Mouse (Mus musculus) retina, postnatal 1 day (tissue): ENCODE data around the gene Sox6.
"Not testable (repeated sequence)": the region's sequence is repeated elsewhere in the genome, so short reads cannot be mapped to it uniquely, and the experiment has no call there.

Experiments used
- DNase-seq: peaks from one replicate; pipeline ENCODE4 v3.0.0-alpha.2; 2012

Gene Sox6

DNA sequence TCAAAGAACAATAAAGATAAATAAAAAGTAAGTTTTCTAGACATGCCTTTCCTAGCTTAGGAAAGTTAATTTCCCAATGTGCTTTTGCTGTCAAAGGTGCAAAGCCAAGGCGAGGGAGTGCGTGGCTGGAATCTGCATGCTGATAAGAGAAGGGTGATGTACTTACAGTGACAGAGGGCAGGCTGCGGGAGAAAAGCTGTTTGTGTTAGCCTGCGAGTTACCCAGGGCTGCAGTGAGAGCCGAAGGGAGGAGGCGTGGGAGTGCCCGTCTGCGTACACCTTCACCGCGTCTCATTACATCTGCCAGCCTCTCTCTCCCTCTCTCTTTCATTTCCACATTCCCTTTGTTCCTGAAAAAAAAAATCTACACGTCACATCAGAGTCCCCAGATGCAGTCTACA, at the start of gene Sox6:
TSS of gene Sox6 (minus strand) at position 286 of the 400 bp plus-strand sequence.
- DNase-seq: peak; percentile 50

- DNase-seq: not testable (repeated sequence)
Measured at GRCm38 (mm10) chr7:116084366-116084765, 45.8 kb upstream of the Sox6 start, which contains the start of gene Gm4353. Gm4353 (minus strand) TSS chr7:116084635.

DNA sequence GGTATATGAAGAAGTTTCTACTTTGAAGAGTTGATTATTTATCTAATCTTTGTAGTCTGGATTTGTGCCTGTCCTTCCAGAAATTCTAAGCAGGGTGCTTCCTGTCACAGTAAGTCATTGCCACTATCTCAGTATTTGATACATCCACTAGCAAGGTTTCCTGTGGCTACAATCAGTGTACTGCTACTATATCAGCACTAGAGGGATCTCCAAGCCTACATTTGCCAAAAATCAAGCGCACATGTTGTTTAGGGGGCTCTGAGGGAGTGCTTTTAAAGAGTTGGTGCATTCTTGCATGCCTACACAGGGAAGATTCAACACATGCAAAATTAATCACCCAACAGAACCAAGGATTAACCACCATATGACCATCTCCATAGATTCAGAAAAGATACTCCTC, 22.1 kb upstream of the Sox6 start:
- DNase-seq: no peak

DNA sequence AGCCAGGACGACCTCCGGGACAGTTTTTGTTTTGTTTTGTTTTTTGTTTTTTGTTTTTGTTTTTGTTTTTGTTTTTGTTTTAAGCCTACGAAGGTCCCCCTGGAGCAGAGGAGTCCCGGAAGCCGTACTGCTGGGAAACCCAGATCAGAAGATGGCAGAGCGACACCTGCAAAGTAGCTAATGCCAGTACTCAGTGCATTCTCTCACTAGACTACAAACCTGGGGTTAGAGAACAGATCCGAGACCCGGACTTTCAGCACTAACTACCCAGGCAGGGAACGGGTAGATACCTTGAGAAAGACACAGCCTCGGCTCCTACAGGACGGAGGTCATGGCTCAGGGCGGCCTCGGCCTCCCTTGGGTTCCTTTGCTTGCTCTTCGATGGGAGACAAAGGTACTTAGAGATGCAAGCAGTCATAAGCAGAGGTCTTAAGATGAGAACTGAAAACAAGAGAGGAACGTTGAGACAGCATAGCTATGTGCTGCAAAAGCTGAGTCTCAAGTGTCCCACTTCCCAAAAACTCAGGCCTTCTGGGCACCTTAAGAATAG, 1.9 kb upstream of the Sox6 start:
- DNase-seq: no peak

DNA sequence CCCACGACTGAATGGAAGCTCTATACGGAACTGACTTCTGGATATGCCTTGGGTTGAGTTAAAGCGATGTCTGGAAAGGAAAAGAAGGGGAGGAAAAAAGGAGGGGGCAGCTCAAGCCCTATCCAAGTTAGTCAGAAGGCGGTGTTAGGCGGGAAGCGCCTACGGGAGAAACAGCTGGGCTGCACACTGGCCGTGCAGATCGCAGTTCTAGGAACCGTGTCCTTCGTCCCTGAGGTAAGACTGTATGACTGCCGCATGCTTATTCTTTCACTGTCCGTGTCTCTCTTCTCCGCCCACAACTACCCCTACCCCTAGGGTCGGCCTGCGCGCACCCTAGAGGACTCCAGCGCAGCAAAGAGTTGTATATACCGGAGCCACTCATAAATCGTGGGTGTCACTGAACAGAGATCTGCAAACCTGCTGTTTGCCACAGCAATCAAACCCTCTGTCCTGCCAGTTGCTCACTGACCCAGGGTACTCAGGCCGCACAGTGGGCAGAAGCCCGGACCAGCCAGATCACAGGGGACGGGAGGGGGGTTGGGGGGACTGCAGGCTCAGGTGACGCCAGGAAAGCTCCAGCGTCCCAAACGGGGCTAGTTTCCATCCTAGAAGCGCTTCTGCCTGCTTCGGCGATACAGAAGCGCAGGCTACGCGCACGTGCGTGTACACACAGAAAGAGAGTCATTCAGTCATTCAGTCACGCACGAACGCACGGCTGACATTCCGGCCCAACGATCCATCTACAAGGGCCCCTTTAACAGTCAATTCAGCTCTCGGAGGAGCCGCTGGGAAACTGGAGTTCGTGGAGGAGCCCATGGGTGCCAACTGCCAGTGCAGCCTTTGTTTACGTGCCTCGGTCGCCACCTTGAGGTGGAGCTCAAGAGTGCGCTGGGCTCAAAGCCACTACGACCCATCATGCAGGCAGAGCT, 1.2 kb upstream of the Sox6 start:
- peak; percentile 91 for DNase-seq

GRCm38 (mm10) chr7:116039196-116039537, 571 bp upstream of the Sox6 start, which contains the start of gene 1110004F10Rik:
1110004F10Rik (plus strand) TSS chr7:116039397.
- no peak for DNase-seq

DNA sequence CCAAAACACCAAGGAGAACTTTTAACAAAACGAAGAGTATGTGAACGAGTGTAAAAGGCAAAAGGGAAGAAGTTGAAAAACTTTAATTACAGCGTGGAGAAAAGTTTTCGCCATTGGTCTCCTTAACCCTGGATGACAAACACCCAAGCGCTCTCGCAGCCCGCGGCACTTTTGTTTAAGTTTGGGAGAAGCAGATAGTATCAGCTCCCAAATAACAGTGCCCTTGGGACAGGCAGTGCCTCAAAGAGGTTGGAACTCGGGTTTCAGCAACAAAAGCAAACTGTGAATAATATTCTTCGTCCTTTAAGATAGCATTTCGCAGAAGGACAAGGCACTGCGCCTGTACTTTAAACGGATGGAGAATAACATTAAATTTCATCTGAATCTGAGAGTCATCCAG, 572 bp downstream of the Sox6 start:
- DNase-seq: peak; percentile 18

GRCm38 (mm10) chr7:116036591-116037555, 1.7 kb downstream of the Sox6 start:
- peak; percentile 16 for DNase-seq

DNA sequence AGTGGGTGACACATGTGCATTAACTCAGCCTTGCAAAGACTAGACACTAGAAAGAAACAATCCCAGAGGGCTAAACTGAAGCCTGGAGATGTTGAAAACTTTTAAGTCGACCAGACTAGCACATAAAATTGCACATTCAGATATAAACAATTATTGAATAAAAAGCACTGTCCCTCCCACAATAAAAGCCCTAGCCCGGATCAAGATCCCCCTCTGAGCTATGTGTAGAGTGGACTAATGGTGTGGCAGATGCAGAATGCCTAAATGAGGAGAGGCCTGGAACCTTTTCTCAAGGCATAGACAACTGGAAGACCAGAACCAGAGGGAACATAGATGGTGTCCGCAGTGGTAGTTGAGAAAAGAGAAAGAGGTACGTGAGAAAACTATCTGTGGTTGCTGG, 3.1 kb downstream of the Sox6 start:
- DNase-seq: no peak

GRCm38 (mm10) chr7:116034282-116034758, 4.3 kb downstream of the Sox6 start:
- peak; percentile 77 for DNase-seq

- peak; percentile 64 for DNase-seq
Measured at GRCm38 (mm10) chr7:116033371-116034241, 5.0 kb downstream of the Sox6 start.

- DNase-seq: peak; percentile 93
Measured at GRCm38 (mm10) chr7:116032596-116033307, 5.8 kb downstream of the Sox6 start.

- peak; percentile 65 for DNase-seq
Measured at GRCm38 (mm10) chr7:116031718-116032595, 6.6 kb downstream of the Sox6 start.

DNA sequence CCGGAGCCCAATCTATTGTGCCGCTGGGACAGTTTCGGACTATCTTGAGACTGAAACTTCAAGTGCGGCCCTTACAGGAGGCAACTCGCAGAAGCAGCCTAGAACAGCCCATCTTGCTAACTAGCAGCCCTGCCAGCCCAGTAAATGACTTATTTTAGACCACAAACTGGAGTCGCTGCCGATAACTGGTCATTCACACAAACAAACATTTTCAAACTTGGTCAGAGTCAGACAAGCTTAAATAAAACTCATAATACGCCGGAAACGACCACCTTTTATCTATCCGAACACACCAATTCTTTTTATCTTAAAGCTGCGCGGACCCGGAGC, 7.2 kb downstream of the Sox6 start:
- no peak for DNase-seq

GRCm38 (mm10) chr7:116030597-116031387, 7.8 kb downstream of the Sox6 start:
- DNase-seq: peak; percentile 45

GRCm38 (mm10) chr7:116029991-116030390, 8.6 kb downstream of the Sox6 start:
- peak; percentile 9 for DNase-seq

DNA sequence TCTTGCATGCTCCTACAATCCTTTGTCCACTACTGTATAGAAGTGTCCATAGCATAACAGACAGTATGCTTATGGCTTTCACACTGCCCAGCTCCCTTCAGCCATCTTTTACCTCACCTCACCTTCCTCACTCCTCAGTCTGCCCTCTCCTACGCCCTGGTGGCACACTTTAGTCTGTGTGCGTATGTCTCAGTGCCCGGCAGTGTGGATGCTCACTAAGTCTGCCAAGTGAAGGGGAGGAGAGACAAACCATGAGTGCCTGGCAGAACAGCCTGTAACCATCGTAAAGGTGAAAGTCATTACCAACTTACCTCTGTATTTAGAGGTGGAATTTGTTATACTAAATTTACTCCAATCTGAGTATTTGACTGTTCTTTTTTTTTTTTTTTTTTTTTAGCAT, 35.9 kb downstream of the Sox6 start:
- no peak for DNase-seq

- DNase-seq: no peak
Measured at GRCm38 (mm10) chr7:115988109-115988779, 50.4 kb downstream of the Sox6 start.

DNA sequence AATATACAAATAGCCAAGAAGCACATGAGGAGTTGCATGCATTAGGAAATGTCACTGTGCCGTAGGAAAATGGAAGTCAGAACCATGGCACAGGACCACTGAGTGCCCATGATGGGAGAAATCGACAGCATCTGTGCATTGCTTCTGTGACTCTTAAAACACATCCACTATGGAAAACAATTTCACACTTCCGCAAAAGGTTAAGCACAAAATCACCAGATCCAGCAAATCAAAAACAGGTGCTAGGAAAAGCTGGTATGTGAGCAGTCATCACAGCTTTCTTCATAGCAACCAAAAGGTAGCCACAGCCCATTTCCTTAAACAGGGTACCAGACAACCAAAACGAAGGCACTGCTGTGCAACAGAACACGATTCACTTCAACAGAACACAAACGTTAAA, 52.9 kb downstream of the Sox6 start:
- DNase-seq: no peak
